Mouse (Mus musculus) cerebellum, adult 2 months (tissue): Measurements from ENCODE around the gene Dmp1. TPM values are rescaled to one million over a fixed set of nuclear protein-coding genes. Genes with fewer than 3 reads are reported as not detected.

ENCODE experiments used
- DNase-seq, 2 experiments: peaks; one replicate each; pipeline ENCODE4 v3.0.0; 2021
- H3K27ac ChIP-seq: fragments of 200-500 bp; 2 replicates; pipeline ENCODE4 v1.5.1; 2012; ENCODE audit warnings: low read length, control low read depth, inconsistent platforms; ENCODE audit not compliant: insufficient read depth
- H3K27me3 ChIP-seq: fragments of 200-500 bp; 2 replicates; pipeline ENCODE4 v1.6.1; 2012; ENCODE audit warnings: inconsistent platforms, mild to moderate bottlenecking, low read length, moderate library complexity; ENCODE audit not compliant: control insufficient read depth, insufficient read depth
- H3K4me1 ChIP-seq: fragments of 200-500 bp; 2 replicates; pipeline ENCODE4 v1.6.1; 2011; ENCODE audit warnings: low read length; ENCODE audit not compliant: control insufficient read depth, insufficient read depth
- H3K4me3 ChIP-seq: fragments of 200-500 bp; replicated peaks from 2 replicates; pipeline ENCODE3; 2011; ENCODE audit warnings: mild to moderate bottlenecking, low read depth, low read length, control low read depth; ENCODE audit not compliant: insufficient read depth
- CTCF ChIP-seq: fragments of 200-500 bp; IDR thresholded peaks from 2 replicates; pipeline ENCODE4 v1.5.1; 2011; ENCODE audit warnings: low read depth, mild to moderate bottlenecking, control low read depth, low read length, moderate library complexity, borderline replicate concordance; ENCODE audit not compliant: insufficient read depth
- POLR2A ChIP-seq: fragments of 200-500 bp; IDR thresholded peaks from 2 replicates; pipeline ENCODE4 v1.6.1; 2011; ENCODE audit warnings: low read length, control low read depth, borderline replicate concordance; ENCODE audit not compliant: insufficient read depth
- WGBS: fragments of 180-500 bp; shearing (Covaris S2); methylation state at CpG from one replicate; pipeline ENCODE4 v1.1.7; 2018; 5-methylcytosine and 5-hydroxymethylcytosine counted together
- polyA plus RNA-seq: library from polyadenylated mRNA; depleted of rRNA; stranded (reverse); fragments of >200 nt; gene quantifications from 2 replicates; pipeline ENCODE4 v1.2.3, GENCODE M21; 2012; rRNA removed

Dmp1 gene
- polyA plus RNA-seq, result 6.1 and 8.2 TPM in 2 replicates

DNA sequence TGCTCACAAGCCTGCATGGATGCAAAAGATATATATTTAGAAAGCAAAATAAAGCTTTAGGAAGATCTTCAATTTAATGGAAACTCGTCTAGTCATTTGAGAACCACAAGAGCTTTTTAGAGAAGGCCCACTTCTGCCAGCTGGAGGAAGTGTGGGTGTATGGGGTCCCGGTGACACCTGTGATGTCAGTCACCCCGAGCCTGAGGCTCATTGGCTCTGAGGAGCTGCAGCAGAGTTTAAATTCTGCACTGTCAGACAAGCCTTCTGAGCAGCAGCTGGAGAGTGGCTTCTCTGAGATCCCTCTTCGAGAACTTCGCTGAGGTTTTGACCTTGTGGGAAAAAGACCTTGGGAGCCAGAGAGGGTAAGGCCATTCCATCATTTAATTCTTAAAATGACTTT, at the start of gene Dmp1:
Gene Dmp1 (plus strand): TSS at position 263 of the 400 bp plus-strand sequence.
- Histone ChIP-seq H3K4me1 (no peaks in the 10 kb centered on the region), H3K27ac (no peak within 1 kb of the TSS), H3K27me3 (no peaks in the 10 kb centered on the region), H3K4me3 (no peak within 1 kb of the TSS)
- 72% methylated on average over 5 of the region's 5 CpGs for WGBS
- TF ChIP-seq POLR2A (no peak), CTCF (no peak)
- DNase-seq, result no peak

DNA sequence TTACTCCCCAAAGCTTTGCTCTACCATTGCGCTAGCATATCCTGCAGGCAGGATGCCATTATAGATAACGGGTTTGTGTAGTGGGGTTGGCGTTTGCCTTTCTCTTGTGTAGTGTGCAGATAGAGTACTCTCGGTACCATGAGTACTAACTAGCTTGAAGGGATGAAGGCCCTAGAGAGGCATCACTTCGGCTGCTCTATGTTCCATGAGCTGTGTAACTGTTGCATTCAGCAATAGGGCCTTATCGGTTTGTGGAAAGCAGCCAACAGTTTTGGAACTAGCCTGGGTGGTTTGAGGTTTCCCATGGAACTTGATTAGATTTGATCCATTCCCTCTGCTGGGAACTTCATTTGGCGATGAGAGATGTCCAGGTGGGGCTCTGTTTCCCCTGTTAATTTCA, 44.7 kb upstream of the Dmp1 start:
- Histone ChIP-seq H3K27ac (peak overlapping the region; percentile 78; the same call in 1 of the 2 replicates), H3K4me1 (no peaks in the 10 kb centered on the region), H3K27me3 (no peaks in the 10 kb centered on the region), H3K4me3 (no peak overlapping the region)
- no peak for DNase-seq
- no peak for TF ChIP-seq POLR2A
- TF ChIP-seq CTCF, result no peak
- 73% methylated on average over 7 of the region's 7 CpGs for WGBS

DNA sequence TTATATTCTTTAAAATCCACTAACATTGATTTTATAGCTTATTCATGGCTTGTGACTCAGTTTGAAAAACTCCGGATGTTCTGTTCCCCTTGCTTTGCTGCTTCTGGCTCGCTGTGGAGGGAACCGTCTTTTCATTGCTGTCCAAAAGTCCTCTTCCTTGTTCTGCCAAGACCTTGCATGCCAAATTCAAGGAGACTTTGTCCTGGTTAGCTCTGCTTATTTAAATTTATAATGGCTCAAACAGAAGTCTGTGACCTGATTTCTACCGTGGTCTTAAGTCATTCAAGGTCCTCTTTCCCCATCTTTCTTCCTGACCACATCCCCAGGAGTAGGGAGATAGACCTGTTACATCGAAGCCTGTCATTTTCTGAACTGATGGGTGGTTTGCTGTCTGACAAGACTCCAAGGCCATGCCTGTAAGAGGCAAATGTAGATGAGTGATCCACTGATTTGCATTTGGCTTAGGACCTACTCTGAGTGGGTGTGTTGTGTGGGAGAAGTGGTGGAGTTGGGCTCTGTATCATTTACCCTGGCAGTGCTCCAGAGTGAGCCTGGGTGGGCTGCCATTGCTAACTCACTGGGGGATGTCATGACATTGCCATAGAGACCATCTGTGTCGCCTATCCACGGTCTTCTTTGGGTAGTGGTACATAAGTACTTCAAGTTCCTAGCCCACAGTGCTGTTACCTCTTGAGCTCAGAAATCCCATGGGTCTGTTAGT, 43.9 kb upstream of the Dmp1 start:
- Histone ChIP-seq H3K4me3 (no peak overlapping the region), H3K4me1 (no peaks in the 10 kb centered on the region), H3K27ac (peak overlapping the region; percentile 59; the same call in 1 of the 2 replicates), H3K27me3 (no peaks in the 10 kb centered on the region)
- peak; percentile 11 to 35 for DNase-seq
- 16% methylated on average over 7 of the region's 7 CpGs for WGBS
- TF ChIP-seq POLR2A (no peak), CTCF (no peak)

DNA sequence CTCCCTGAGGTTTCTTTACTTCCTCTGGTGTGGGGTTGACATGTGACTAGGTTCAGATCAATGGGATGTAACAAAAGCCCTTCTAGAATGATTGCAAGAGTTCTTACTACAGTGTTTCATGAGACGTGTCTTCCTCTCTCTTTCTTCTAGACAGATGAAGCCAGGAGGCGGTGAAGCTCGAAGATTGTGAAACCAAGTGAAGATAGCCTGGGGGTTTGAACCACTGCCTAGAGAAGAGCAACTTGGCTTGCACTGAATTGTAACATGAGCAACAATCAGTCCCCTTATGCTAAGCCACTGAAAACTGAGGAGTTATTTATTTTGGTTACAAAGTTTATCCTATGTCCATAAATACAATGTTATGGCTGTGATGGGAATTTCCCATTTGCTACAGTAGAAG, 41.8 kb upstream of the Dmp1 start:
- Histone ChIP-seq H3K27ac (no peak overlapping the region), H3K4me3 (no peak overlapping the region), H3K4me1 (no peaks in the 10 kb centered on the region), H3K27me3 (no peaks in the 10 kb centered on the region)
- WGBS, result 34% methylated on average over 3 of the region's 3 CpGs
- no peak for DNase-seq
- TF ChIP-seq POLR2A (no peak), CTCF (no peak)

DNA sequence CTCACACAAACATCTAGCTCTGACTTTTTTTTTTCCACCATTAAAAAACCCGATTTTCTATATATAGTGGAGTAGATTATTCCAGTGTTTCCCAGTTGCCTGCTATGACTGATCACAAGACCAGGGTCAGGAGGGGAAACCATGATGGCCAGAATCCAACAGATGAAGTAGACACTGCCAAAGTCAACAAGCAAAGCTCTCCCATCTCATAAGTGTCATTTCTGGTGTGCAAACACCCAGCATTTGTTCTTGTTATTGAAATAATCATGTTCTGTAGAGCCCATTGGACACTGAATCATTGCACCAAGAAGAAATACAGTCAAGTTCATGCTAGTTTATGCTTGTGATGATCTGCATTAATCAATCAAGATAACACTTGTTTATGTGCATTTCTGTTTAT, 41.0 kb upstream of the Dmp1 start:
- DNase-seq, result no peak
- no peak overlapping the region for H3K4me3 ChIP-seq
- no peaks in the 10 kb centered on the region for H3K27me3 ChIP-seq
- H3K27ac ChIP-seq, result no peak overlapping the region
- no peaks in the 10 kb centered on the region for H3K4me1 ChIP-seq
- 74% methylated on average over 1 of the region's 1 CpGs for WGBS
- no peak for TF ChIP-seq POLR2A
- TF ChIP-seq CTCF, result no peak

DNA sequence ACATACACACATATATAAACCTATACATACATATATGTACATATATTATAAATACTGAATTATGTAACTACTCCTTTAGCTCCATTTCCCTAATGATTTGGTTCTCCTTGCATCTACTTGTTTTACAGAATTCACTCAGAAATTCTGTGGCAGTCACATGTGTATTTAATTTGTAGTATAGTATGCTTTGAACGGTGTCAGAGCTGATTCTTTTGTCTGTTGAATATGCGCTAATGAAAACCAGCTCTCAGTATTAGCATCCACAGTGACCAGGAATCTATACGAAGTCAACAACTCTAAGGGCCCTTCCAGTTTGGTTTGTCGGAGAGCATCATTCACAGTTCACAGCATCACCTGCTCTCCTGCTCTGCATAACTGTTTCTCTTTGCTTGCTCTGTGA, 38.9 kb upstream of the Dmp1 start:
- WGBS, result 85% methylated on average over 4 of the region's 4 CpGs
- no peaks in the 10 kb centered on the region for H3K27me3 ChIP-seq

DNA sequence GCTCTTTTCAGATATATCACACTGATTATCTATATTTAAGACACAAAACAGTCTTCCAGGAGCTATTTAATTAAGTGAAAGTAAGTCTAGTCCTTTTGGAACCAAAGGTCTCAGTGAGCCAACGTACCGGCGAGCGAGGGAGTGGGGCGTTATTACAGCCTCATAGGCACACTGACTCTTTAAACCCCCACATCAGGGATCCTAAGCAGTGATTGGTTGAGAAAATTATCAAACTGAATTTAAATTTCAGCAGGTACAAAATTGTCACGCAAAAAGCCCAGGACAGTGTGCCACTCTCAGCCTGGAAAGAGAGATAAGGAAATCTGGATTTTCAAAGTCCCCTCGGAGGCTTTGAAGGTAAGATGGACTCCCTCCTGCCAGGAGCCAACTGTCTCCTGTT, 32.0 kb upstream of the Dmp1 start, which contains the start of gene Dspp:
Gene Dspp (plus strand): TSS at position 301 of the 400 bp plus-strand sequence.
- DNase-seq, result no peak
- 85% methylated on average over 7 of the region's 7 CpGs for WGBS
- TF ChIP-seq POLR2A, result no peak
- TF ChIP-seq CTCF, result no peak
- H3K27ac ChIP-seq, result no peak within 1 kb of the TSS
- no peaks in the 10 kb centered on the region for H3K4me1 ChIP-seq
- no peaks in the 10 kb centered on the region for H3K27me3 ChIP-seq
- H3K4me3 ChIP-seq, result no peak within 1 kb of the TSS

More for the DNA sequence above, 38.9 kb upstream of the Dmp1 start:
- no peak overlapping the region for H3K4me3 ChIP-seq
- no peaks in the 10 kb centered on the region for H3K4me1 ChIP-seq
- TF ChIP-seq CTCF, result no peak
- no peak for TF ChIP-seq POLR2A
- no peak overlapping the region for H3K27ac ChIP-seq
- DNase-seq, result no peak

DNA sequence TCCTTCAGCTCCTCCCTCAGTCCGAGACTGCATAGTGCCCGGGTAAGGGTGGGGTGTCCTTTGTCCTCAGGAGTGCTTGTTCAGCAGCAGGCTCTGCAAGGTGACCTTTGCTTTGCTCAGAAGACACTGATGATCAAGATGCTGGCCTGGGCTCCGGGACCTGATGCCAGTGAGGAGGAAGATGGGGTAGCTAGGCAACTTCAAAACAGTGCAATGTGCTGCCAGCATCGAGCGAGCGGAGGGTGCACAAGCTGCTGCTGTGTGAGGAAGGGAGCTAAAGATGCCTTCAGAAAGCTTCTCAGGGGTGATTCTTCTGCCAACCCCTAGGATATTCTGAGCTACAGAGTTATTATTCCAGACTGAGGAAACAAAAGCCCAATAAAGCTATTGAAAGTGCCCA, 29.3 kb upstream of the Dmp1 start:
- Histone ChIP-seq H3K4me1 (no peaks in the 10 kb centered on the region), H3K27ac (no peak overlapping the region), H3K27me3 (no peaks in the 10 kb centered on the region), H3K4me3 (no peak overlapping the region)
- peak in 1 of 2 experiments; percentile 11 for DNase-seq
- 42% methylated on average over 6 of the region's 6 CpGs for WGBS
- no peak for TF ChIP-seq POLR2A
- TF ChIP-seq CTCF, result no peak
